Mouse (Mus musculus) liver, embryonic 11.5 days (tissue): ENCODE measurements around the gene Tubd1. TPM values are rescaled to one million over a fixed set of nuclear protein-coding genes. Genes with fewer than 3 reads are reported as not detected.

Experiments used
- ATAC-seq: fragments of 200-750 bp; cut with Nextera tagmentation; replicated peaks from 2 replicates; pipeline ENCODE4 v1.8.0; 2017; ENCODE audit warnings: moderate number of reproducible peaks, mild to moderate bottlenecking, moderate TSS enrichment, moderate library complexity; ENCODE audit not compliant: low FRiP score
- DNase-seq: peaks from one replicate; pipeline ENCODE4 v3.0.0-alpha.2; 2017; ENCODE audit warnings: low spot score
- H3K27ac ChIP-seq: fragments of 300-500 bp; sonication (generic); 2 replicates; pipeline ENCODE4 v1.5.1; 2014; ENCODE audit warnings: mild to moderate bottlenecking, low read depth, low read length, control low read depth
- H3K27me3 ChIP-seq: fragments of 300-500 bp; sonication (generic); replicated peaks from 2 replicates; pipeline ENCODE4 v1.6.1; 2014; ENCODE audit warnings: low read length, mixed read lengths; ENCODE audit not compliant: control insufficient read depth, insufficient read depth
- H3K36me3 ChIP-seq: fragments of 300-500 bp; sonication (generic); 2 replicates; pipeline ENCODE4 v1.6.1; 2014; ENCODE audit warnings: mild to moderate bottlenecking, low read length, moderate library complexity, mixed read lengths; ENCODE audit not compliant: control insufficient read depth, insufficient read depth
- H3K4me1 ChIP-seq: fragments of 300-500 bp; sonication (generic); replicated peaks from 2 replicates; pipeline ENCODE4 v1.6.1; 2014; ENCODE audit warnings: low read length, mixed read lengths; ENCODE audit not compliant: control insufficient read depth, insufficient read depth
- H3K4me2 ChIP-seq: fragments of 300-500 bp; sonication (generic); 2 replicates; pipeline ENCODE4 v1.6.1; 2014; ENCODE audit warnings: mild to moderate bottlenecking, control low read depth, moderate library complexity
- H3K4me3 ChIP-seq: fragments of 300-500 bp; sonication (generic); 2 replicates; pipeline ENCODE4 v1.5.1; 2014; ENCODE audit warnings: low read depth, low read length, control low read depth
- H3K9ac ChIP-seq: fragments of 300-500 bp; sonication (generic); 2 replicates; pipeline ENCODE4 v1.6.1; 2014; ENCODE audit warnings: low read depth, low read length, control low read depth
- H3K9me3 ChIP-seq: fragments of 300-500 bp; sonication (generic); 2 replicates; pipeline ENCODE4 v1.6.1; 2016; ENCODE audit warnings: low read length, inconsistent platforms, mixed read lengths; ENCODE audit not compliant: control insufficient read depth
- WGBS: fragments of 180-500 bp; shearing (Covaris S2); extraction: QIAGEN DNeasy Blood & Tissue Kit; methylation state at CpG from one replicate; pipeline ENCODE4 v1.1.7; 2014; 5-methylcytosine and 5-hydroxymethylcytosine counted together
- polyA plus RNA-seq: library from polyadenylated mRNA; unstranded; fragments of >200 nt; fragmentation: Nextera tagmentation; extraction: Ambion mirVana; gene quantifications from 2 replicates; pipeline ENCODE4 v1.2.1, GENCODE M21; 2014

The Tubd1 gene
- polyA plus RNA-seq, result 18.5 and 18.7 TPM in 2 replicates

GRCm38 (mm10) chr11:86544639-86545299 is at the start of gene Tubd1, which contains the start of gene Rps6kb1:
Gene Tubd1, plus strand, starts transcription at chr11:86544991.
Gene Rps6kb1, minus strand, starts transcription at chr11:86544805.
- peaks cover 5% of the 10 kb centered on the region; the same call in 1 of the 2 replicates for H3K36me3 ChIP-seq
- H3K4me3 ChIP-seq, result peak within 1 kb of the TSS; percentile 81
- H3K4me2 ChIP-seq, result peak within 1 kb of the TSS; percentile 70
- no peaks in the 10 kb centered on the region for H3K27me3 ChIP-seq
- peak within 1 kb of the TSS; percentile 69 for H3K27ac ChIP-seq
- DNase-seq (peak; percentile 95), ATAC-seq (peak; percentile 98)
- H3K9me3 ChIP-seq, result no peaks in the 10 kb centered on the region
- under 1% methylated on average over 43 of the region's 43 CpGs for WGBS
- peak within 1 kb of the TSS; percentile 90 for H3K9ac ChIP-seq
- H3K4me1 ChIP-seq, result peaks cover 8% of the 10 kb centered on the region

GRCm38 (mm10) chr11:86497356-86497755 is 47.4 kb upstream of the Tubd1 start:
- Histone ChIP-seq H3K27ac (no peak overlapping the region), H3K4me3 (no peak overlapping the region), H3K9me3 (no peaks in the 10 kb centered on the region), H3K27me3 (no peaks in the 10 kb centered on the region), H3K4me2 (no peak overlapping the region), H3K9ac (no peak overlapping the region), H3K4me1 (no peaks in the 10 kb centered on the region), H3K36me3 (peaks cover 23% of the 10 kb centered on the region)
- ATAC-seq, result no peak
- 93% methylated on average over 1 of the region's 1 CpGs for WGBS
- DNase-seq, result no peak

- 75% methylated on average over 3 of the region's 3 CpGs for WGBS
- no peaks in the 10 kb centered on the region for H3K9me3 ChIP-seq
- DNase-seq, result no peak
- H3K4me3 ChIP-seq, result no peak overlapping the region
- no peaks in the 10 kb centered on the region for H3K27me3 ChIP-seq
- no peak overlapping the region for H3K9ac ChIP-seq
- H3K4me2 ChIP-seq, result no peak overlapping the region
- peaks cover 19% of the 10 kb centered on the region for H3K36me3 ChIP-seq
- H3K27ac ChIP-seq, result no peak overlapping the region
- H3K4me1 ChIP-seq, result no peaks in the 10 kb centered on the region
- ATAC-seq, result no peak
These were observed 46.9 kb upstream of the Tubd1 start for GRCm38 (mm10) chr11:86497908-86498307.

- Histone ChIP-seq H3K36me3 (peaks cover 22% of the 10 kb centered on the region), H3K9me3 (no peaks in the 10 kb centered on the region), H3K27me3 (no peaks in the 10 kb centered on the region), H3K4me2 (no peak overlapping the region), H3K9ac (no peak overlapping the region), H3K27ac (no peak overlapping the region), H3K4me3 (no peak overlapping the region), H3K4me1 (no peaks in the 10 kb centered on the region)
- WGBS, result 79% methylated on average over 1 of the region's 1 CpGs
- DNase-seq (no peak), ATAC-seq (no peak)
These were observed 44.0 kb upstream of the Tubd1 start for GRCm38 (mm10) chr11:86500795-86501194.

- DNase-seq, result no peak
- no peaks in the 10 kb centered on the region for H3K4me1 ChIP-seq
- ATAC-seq, result no peak
- H3K27ac ChIP-seq, result no peak overlapping the region
- peaks cover 18% of the 10 kb centered on the region for H3K36me3 ChIP-seq
- no peak overlapping the region for H3K4me2 ChIP-seq
- WGBS, result 91% methylated on average over 2 of the region's 2 CpGs
- no peak overlapping the region for H3K4me3 ChIP-seq
- H3K27me3 ChIP-seq, result no peaks in the 10 kb centered on the region
- no peak overlapping the region for H3K9ac ChIP-seq
- H3K9me3 ChIP-seq, result no peaks in the 10 kb centered on the region
These were observed 41.7 kb upstream of the Tubd1 start for GRCm38 (mm10) chr11:86503121-86503520.

GRCm38 (mm10) chr11:86507334-86507733 is 37.5 kb upstream of the Tubd1 start:
- Histone ChIP-seq H3K9ac (no peak overlapping the region), H3K4me3 (no peak overlapping the region), H3K4me2 (no peak overlapping the region), H3K36me3 (peaks cover 30% of the 10 kb centered on the region), H3K27me3 (no peaks in the 10 kb centered on the region), H3K27ac (no peak overlapping the region), H3K9me3 (no peaks in the 10 kb centered on the region), H3K4me1 (no peaks in the 10 kb centered on the region)
- 51% methylated on average over 2 of the region's 2 CpGs for WGBS
- DNase-seq, result no peak
- no peak for ATAC-seq

GRCm38 (mm10) chr11:86507991-86508390 is 36.8 kb upstream of the Tubd1 start:
- DNase-seq (no peak), ATAC-seq (no peak)
- no peaks in the 10 kb centered on the region for H3K4me1 ChIP-seq
- no peaks in the 10 kb centered on the region for H3K9me3 ChIP-seq
- H3K27me3 ChIP-seq, result no peaks in the 10 kb centered on the region
- no peak overlapping the region for H3K4me2 ChIP-seq
- H3K36me3 ChIP-seq, result peaks cover 34% of the 10 kb centered on the region
- no peak overlapping the region for H3K27ac ChIP-seq
- no peak overlapping the region for H3K9ac ChIP-seq
- WGBS, result 88% methylated on average over 2 of the region's 2 CpGs
- H3K4me3 ChIP-seq, result no peak overlapping the region

- Histone ChIP-seq H3K4me1 (no peaks in the 10 kb centered on the region), H3K9ac (no peak overlapping the region), H3K4me3 (no peak overlapping the region), H3K36me3 (peaks cover 32% of the 10 kb centered on the region), H3K27me3 (no peaks in the 10 kb centered on the region), H3K27ac (no peak overlapping the region), H3K4me2 (no peak overlapping the region), H3K9me3 (no peaks in the 10 kb centered on the region)
- 87% methylated on average over 3 of the region's 3 CpGs for WGBS
- no peak for DNase-seq
- no peak for ATAC-seq
These were observed 28.2 kb upstream of the Tubd1 start for GRCm38 (mm10) chr11:86516620-86517019.

- ATAC-seq (no peak), DNase-seq (no peak)
- H3K9me3 ChIP-seq, result no peaks in the 10 kb centered on the region
- H3K4me1 ChIP-seq, result no peaks in the 10 kb centered on the region
- no peak overlapping the region for H3K4me2 ChIP-seq
- 95% methylated on average over 3 of the region's 3 CpGs for WGBS
- H3K27me3 ChIP-seq, result no peaks in the 10 kb centered on the region
- H3K36me3 ChIP-seq, result peaks cover 31% of the 10 kb centered on the region
- H3K9ac ChIP-seq, result no peak overlapping the region
- no peak overlapping the region for H3K4me3 ChIP-seq
- no peak overlapping the region for H3K27ac ChIP-seq
These were observed 27.6 kb upstream of the Tubd1 start for GRCm38 (mm10) chr11:86517229-86517628.
